Mouse (Mus musculus) liver, embryonic 15.5 days (tissue): Measurements from ENCODE around the gene Pxylp1. TPM values are rescaled to one million over a fixed set of nuclear protein-coding genes. Genes with fewer than 3 reads are reported as not detected.
A peak's percentile ranks its signal among the peaks of the same experiment; 100 is the strongest.

ENCODE experiments used
- ATAC-seq: fragments of 200-750 bp; cut with Nextera tagmentation; 2 replicates; pipeline ENCODE4 v1.8.0; 2017; ENCODE audit warnings: moderate number of reproducible peaks, mild to moderate bottlenecking, moderate library complexity; ENCODE audit not compliant: insufficient read depth
- H3K27ac ChIP-seq: fragments of 300-500 bp; sonication (generic); replicated peaks from 2 replicates; pipeline ENCODE4 v1.5.1; 2015; ENCODE audit warnings: mild to moderate bottlenecking, inconsistent platforms
- H3K27me3 ChIP-seq: fragments of 300-500 bp; sonication (generic); 2 replicates; pipeline ENCODE4 v1.6.1; 2015; ENCODE audit warnings: mild to moderate bottlenecking, inconsistent platforms
- H3K36me3 ChIP-seq: fragments of 300-500 bp; sonication (generic); replicated peaks from 2 replicates; pipeline ENCODE4 v1.6.1; 2015; ENCODE audit warnings: moderate library complexity, mild to moderate bottlenecking, inconsistent platforms
- H3K4me1 ChIP-seq: fragments of 300-500 bp; sonication (generic); replicated peaks from 2 replicates; pipeline ENCODE4 v1.6.1; 2015; ENCODE audit warnings: inconsistent platforms
- H3K4me2 ChIP-seq: fragments of 300-500 bp; sonication (generic); 2 replicates; pipeline ENCODE4 v1.6.1; 2015; ENCODE audit warnings: moderate library complexity, mild to moderate bottlenecking, inconsistent platforms
- H3K4me3 ChIP-seq: fragments of 300-500 bp; sonication (generic); replicated peaks from 2 replicates; pipeline ENCODE4 v1.5.1; 2015; ENCODE audit warnings: mild to moderate bottlenecking, inconsistent platforms
- H3K9ac ChIP-seq: fragments of 300-500 bp; sonication (generic); 2 replicates; pipeline ENCODE4 v1.6.1; 2015; ENCODE audit warnings: moderate library complexity, mild to moderate bottlenecking, inconsistent platforms
- H3K9me3 ChIP-seq: fragments of 300-500 bp; sonication (generic); replicated peaks from 2 replicates; pipeline ENCODE4 v1.6.1; 2016; ENCODE audit warnings: inconsistent platforms
- WGBS: fragments of 180-500 bp; shearing (Covaris S2); methylation state at CpG from one replicate; pipeline ENCODE4 v1.1.7; 2015; ENCODE audit warnings: mixed read lengths; ENCODE audit not compliant: insufficient replicate concordance; 5-methylcytosine and 5-hydroxymethylcytosine counted together
- polyA plus RNA-seq: library from polyadenylated mRNA; unstranded; fragments of >200 nt; fragmentation: Nextera tagmentation; extraction: Ambion mirVana; gene quantifications from 2 replicates; pipeline ENCODE4 v1.2.1, GENCODE M21; 2015

The Pxylp1 gene
- polyA plus RNA-seq, 1 experiment from 2014 or later, result 6.1 TPM

DNA sequence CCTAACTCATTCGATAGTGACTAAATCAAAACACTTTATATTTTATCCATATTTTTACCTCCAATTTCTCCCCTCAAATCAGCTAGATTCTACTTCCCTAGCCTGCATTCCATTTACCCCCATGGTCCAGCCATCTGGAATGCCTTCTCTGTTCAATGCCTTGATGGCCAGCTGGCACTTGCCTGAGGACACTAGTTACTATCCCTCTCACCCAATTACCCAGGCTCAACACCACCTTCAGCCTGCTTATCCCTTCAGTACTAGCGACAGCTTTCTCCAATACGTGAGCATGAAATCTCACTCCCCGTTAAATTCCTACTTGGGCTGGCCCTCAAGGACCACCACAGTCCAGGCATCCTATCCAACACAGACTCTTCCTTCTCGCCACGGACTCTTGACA is 2.2 kb downstream of the Pxylp1 start:
- H3K9me3 ChIP-seq, result no peaks in the 10 kb centered on the region
- H3K9ac ChIP-seq, result no peak overlapping the region
- ATAC-seq, result no peak
- WGBS, result 73% methylated on average over 6 of the region's 6 CpGs
- peaks cover 47% of the 10 kb centered on the region for H3K27me3 ChIP-seq
- H3K4me3 ChIP-seq, result no peak overlapping the region
- H3K36me3 ChIP-seq, result no peaks in the 10 kb centered on the region
- H3K4me2 ChIP-seq, result no peak overlapping the region
- no peak overlapping the region for H3K27ac ChIP-seq
- H3K4me1 ChIP-seq, result no peaks in the 10 kb centered on the region

DNA sequence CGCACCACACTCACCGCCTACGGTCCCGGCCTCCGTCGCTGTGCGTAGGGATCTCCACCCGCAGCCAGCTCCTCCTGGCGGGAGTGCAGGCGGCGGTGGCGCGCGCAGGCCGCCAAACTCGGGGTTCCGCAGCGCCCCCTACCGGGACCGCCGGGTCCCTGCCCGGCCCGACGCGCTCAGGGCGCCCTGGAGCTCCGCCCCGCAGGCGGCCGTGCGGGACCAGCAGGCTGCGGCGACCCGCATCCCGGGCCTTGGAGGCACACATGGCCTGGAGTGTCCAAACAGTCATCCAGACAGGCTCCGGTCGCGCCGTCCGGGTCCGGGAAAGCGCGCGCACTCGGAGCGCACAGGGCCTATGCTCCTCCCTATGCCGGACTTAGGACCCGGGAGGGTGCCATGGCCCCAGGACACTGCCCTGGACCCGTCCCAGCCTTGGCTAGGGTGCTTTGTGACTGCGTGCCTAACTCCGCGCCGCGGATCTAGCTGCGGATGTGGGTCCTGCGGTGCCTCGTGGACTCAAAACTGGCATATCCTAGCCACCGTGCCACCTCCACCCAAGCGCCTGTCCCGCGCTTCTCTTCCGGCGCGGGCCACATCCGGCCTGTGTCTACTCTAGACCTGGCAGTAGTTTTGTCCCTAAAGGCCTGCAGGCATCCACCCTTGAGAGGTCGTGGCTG is 3.0 kb downstream of the Pxylp1 start:
- Histone ChIP-seq H3K36me3 (no peaks in the 10 kb centered on the region), H3K27me3 (peaks cover 47% of the 10 kb centered on the region), H3K27ac (no peak overlapping the region), H3K9me3 (no peaks in the 10 kb centered on the region), H3K9ac (peak overlapping the region; percentile 48), H3K4me3 (peak overlapping the region; percentile 58), H3K4me1 (no peaks in the 10 kb centered on the region), H3K4me2 (peak overlapping the region; percentile 71)
- ATAC-seq, result peak; percentile 67
- WGBS, result under 1% methylated on average over 66 of the region's 66 CpGs

DNA sequence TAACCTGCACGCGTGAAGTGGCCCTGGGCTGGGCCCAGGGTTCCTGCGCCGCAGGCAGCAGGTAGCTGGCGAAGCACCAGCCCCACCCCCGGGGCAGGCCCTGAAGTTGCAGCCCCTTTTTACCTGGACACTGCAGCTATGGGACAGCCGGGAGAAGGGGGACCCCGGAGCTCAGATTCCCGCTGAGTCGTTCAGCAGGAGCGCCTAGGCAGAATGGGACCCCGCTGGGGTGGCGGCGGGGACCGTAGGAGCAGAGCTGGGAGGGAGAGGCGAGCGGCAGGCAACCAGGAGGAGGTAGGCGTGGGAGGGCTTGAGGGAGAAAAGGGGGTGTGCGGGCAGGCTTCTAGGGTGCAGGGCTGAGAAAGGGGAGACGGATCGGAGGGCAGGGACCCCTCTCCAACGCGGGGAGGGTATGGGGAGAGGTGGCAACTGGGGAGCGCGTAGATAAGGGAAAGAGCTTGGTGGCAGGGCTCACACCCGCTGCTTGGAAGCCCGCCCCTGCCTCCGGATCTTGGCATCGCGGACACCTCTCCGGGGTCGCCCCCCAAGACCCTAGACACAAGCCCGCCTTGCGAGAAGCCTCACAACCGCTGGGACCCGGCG is 3.6 kb downstream of the Pxylp1 start:
- Histone ChIP-seq H3K27me3 (peaks cover 47% of the 10 kb centered on the region), H3K9ac (peak overlapping the region; percentile 35)
- under 1% methylated on average over 37 of the region's 37 CpGs for WGBS

DNA sequence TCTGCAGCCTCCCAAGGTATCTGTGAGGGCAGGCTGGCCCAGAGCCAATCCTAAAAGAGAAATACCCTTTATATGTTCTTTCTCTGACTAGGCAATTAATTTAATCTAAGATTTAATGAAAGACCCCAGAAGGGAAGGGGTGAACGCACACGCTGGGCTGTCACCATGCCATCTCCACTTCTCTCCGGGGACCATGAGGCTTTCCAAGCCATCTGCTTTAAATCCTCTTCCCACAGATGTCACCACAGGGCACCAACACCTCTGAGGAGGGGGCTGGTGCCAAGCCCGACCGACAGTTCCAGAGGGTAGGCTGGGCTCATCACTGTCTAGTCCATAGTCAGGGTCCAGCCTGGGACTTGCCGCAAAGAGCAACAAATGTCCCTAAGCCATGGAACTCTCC is 4.5 kb downstream of the Pxylp1 start:
- ATAC-seq, result no peak
- Histone ChIP-seq H3K36me3 (no peaks in the 10 kb centered on the region), H3K9ac (no peak overlapping the region), H3K27ac (no peak overlapping the region), H3K9me3 (no peaks in the 10 kb centered on the region), H3K27me3 (peaks cover 50% of the 10 kb centered on the region), H3K4me2 (peak overlapping the region; percentile 71), H3K4me1 (no peaks in the 10 kb centered on the region), H3K4me3 (no peak overlapping the region; the same call in 1 of the 2 replicates)
- 20% methylated on average over 6 of the region's 6 CpGs for WGBS

More for the DNA sequence above, 3.6 kb downstream of the Pxylp1 start:
- H3K36me3 ChIP-seq, result no peaks in the 10 kb centered on the region
- H3K4me2 ChIP-seq, result peak overlapping the region; percentile 71
- H3K4me1 ChIP-seq, result no peaks in the 10 kb centered on the region
- H3K27ac ChIP-seq, result no peak overlapping the region
- peak; percentile 20; the same call in 1 of the 2 replicates for ATAC-seq
- H3K9me3 ChIP-seq, result no peaks in the 10 kb centered on the region
- peak overlapping the region; percentile 58 for H3K4me3 ChIP-seq

DNA sequence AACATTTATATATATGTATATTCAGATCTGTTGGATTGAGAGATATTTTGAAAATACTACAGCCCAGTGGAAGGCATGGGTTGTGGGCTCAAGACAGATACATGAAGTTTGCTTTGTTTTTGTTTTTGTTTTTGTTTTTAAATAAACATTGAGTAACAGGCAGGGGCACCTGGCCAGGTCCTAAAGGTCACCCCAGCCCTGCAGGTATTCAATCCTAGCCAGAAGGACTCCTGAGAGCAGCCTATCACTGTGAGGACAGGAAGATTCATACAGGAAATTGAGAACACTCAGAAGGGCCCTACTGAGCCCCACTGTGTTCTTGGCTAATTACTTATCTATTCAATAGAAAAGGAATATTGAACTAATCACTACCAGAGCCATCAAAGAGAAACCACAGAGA is 5.0 kb downstream of the Pxylp1 start:
- Histone ChIP-seq H3K4me3 (no peak overlapping the region), H3K9ac (no peak overlapping the region), H3K27me3 (peaks cover 50% of the 10 kb centered on the region), H3K4me1 (no peaks in the 10 kb centered on the region), H3K4me2 (peak overlapping the region; percentile 71; the same call in 1 of the 2 replicates), H3K36me3 (no peaks in the 10 kb centered on the region), H3K9me3 (no peaks in the 10 kb centered on the region), H3K27ac (no peak overlapping the region)
- ATAC-seq, result no peak

DNA sequence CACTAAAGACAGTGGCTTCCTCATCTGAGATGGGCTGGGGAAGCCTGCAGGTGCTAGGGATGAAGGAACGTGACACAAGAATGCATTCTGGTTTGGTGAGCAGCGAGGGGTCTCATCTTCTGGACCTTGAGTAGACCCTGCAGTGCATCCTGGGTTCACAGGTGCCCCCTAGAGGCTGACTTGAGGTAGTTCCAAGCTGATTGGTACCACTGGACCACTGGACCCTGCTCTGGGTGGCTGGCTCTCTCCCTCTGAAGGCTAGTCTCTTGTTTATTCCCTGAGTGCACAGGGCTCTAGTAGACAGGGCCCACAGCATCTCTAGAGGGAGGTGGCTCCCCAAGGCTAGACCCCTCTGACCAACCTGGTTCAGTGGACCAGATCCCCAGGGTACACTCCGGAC is 6.7 kb downstream of the Pxylp1 start:
- H3K27ac ChIP-seq, result no peak overlapping the region
- no peak for ATAC-seq
- H3K9ac ChIP-seq, result no peak overlapping the region
- no peaks in the 10 kb centered on the region for H3K4me1 ChIP-seq
- H3K36me3 ChIP-seq, result no peaks in the 10 kb centered on the region
- peaks cover 47% of the 10 kb centered on the region for H3K27me3 ChIP-seq
- H3K4me3 ChIP-seq, result no peak overlapping the region
- no peak overlapping the region for H3K4me2 ChIP-seq
- WGBS, result 43% methylated on average over 3 of the region's 3 CpGs
- H3K9me3 ChIP-seq, result no peaks in the 10 kb centered on the region

DNA sequence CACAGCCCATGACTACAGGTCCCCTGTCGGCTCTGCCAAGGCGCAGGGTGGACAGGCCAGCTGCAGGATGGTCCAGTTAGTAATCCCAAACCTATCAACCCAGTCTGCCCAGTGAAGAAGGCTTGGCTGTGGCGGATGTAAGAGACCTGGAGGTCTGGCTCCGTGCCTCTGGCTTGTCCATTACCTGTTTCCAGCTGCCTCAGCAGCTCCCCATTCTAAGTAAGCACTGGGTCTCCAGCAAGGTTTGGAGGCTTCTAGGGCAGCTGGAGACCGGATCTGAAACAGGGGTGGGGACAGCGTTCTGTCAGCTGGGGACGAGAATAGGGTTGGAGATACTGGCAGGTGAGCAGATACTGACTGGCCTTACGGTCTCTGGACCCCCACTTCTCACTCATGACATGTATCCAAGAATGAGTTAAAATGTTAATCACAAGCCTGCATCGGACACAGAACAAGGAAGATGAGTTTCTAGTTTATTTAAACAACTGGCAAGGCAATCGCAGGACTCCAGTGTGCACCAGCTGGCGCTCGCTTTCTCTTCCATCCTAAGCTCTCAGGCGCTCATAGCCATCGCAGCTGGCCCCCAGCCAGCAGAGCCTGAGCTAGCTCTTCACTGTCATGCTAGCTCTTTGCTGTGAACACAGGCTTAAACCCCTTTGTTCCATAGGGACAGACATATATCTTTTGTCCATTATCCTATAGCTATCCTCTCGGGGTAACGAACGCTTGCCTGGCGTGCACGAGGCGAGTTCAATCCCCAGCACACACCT is 9.8 kb downstream of the Pxylp1 start:
- 75% methylated on average over 20 of the region's 20 CpGs for WGBS
- no peak overlapping the region for H3K27ac ChIP-seq
- ATAC-seq, result no peak

DNA sequence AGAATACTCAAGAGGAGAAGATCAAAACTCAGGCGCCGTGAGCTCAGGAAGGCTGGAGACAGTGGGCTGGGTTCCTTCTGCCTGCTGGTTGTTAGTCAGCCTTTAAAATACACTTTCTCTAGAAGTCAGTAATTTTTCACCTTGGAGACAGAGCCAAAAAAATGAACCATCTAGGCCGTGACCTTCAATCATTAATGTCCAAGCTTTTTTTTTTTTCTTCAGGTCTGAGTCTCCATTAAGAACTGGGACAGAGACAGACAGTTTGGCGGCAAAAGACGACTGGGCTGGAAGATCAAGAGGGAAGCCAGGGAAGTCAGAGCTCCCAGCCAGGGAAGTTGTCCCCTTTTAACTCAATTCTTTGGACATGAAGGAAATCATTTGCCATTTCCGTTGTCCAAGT is 10.6 kb downstream of the Pxylp1 start:
- no peak overlapping the region for H3K9ac ChIP-seq
- WGBS, result 61% methylated on average over 6 of the region's 6 CpGs
- ATAC-seq, result no peak
- no peaks in the 10 kb centered on the region for H3K4me1 ChIP-seq
- H3K27me3 ChIP-seq, result peaks cover 9% of the 10 kb centered on the region; the same call in 1 of the 2 replicates
- no peaks in the 10 kb centered on the region for H3K36me3 ChIP-seq
- no peak overlapping the region for H3K27ac ChIP-seq
- no peaks in the 10 kb centered on the region for H3K9me3 ChIP-seq
- no peak overlapping the region for H3K4me2 ChIP-seq
- no peak overlapping the region for H3K4me3 ChIP-seq

More for the DNA sequence above, 9.8 kb downstream of the Pxylp1 start:
- Histone ChIP-seq H3K4me3 (no peak overlapping the region), H3K27me3 (peaks cover 16% of the 10 kb centered on the region; the same call in 1 of the 2 replicates), H3K36me3 (no peaks in the 10 kb centered on the region), H3K9ac (no peak overlapping the region), H3K9me3 (no peaks in the 10 kb centered on the region), H3K4me1 (no peaks in the 10 kb centered on the region), H3K4me2 (no peak overlapping the region)

DNA sequence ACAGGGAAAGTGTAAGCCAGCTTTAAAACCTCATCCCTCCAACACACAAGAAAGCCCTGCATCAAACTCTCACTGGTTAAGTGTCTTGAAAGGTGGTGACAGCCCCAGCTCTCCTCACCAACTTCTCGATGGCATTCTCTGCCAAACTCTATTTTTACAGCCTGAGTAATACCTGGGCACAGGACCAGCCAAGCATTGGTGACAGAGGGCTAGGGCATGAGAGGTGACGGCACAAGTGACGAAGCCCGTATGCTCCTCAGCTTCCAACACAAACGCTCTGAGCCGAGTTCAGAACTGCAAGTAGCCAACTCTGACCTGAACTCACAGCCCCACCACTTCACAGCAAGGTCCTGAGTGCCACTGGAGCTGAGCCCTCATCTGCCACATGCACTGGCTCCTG is 13.4 kb downstream of the Pxylp1 start:
- no peak overlapping the region for H3K27ac ChIP-seq
- no peaks in the 10 kb centered on the region for H3K4me1 ChIP-seq
- WGBS, result 69% methylated on average over 6 of the region's 6 CpGs
- ATAC-seq, result no peak
- no peak overlapping the region for H3K4me2 ChIP-seq
- H3K9me3 ChIP-seq, result no peaks in the 10 kb centered on the region
- H3K4me3 ChIP-seq, result no peak overlapping the region
- no peak overlapping the region for H3K9ac ChIP-seq
- 0 out of 2 replicates have a peak, but pooled peaks cover 3% of the 10 kb centered on the region for H3K27me3 ChIP-seq
- no peaks in the 10 kb centered on the region for H3K36me3 ChIP-seq

DNA sequence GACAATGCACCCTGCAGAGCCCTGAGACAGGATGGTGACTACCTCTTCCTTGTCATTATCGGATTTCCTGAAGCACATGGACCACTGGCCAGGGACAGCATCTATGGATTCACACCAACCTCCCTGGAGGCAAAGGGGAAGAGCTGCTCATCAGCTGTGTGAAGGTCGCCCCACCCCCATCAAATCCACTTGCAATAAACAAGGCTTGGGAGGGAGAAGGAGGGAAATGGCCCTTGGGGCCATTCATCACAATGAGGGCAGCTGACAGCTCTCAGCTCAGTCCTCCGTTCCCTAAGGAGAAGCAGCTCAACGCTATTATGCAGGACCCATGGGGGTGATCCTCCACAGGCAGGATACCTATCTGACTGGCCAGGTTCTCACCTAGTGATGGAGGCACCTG is 14.0 kb downstream of the Pxylp1 start:
- H3K4me3 ChIP-seq, result no peak overlapping the region
- no peak overlapping the region for H3K4me2 ChIP-seq
- H3K36me3 ChIP-seq, result no peaks in the 10 kb centered on the region
- 0 out of 2 replicates have a peak, but pooled peaks cover 3% of the 10 kb centered on the region for H3K27me3 ChIP-seq
- H3K9ac ChIP-seq, result no peak overlapping the region
- no peak overlapping the region for H3K27ac ChIP-seq
- ATAC-seq, result no peak
- H3K9me3 ChIP-seq, result no peaks in the 10 kb centered on the region
- 31% methylated on average over 4 of the region's 4 CpGs for WGBS
- H3K4me1 ChIP-seq, result no peaks in the 10 kb centered on the region

DNA sequence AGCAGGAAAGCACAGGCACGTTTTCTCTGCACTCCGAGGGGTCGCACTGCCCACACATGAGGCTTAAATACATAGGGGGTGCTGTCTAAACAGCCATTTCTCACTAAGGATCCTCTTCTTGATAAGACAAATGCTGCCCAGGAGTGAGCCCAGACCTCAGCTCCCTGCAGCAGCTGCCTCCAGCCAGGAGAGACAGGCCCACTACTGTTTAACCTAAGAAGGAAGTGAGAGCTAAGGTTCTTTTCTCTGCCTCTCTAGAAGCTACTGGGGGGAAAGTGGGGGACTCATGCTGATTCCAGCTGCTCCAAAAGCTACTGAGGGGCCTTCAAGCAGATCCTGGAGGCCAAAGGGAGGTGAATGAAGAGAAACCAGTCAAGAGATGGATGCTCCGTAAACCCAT is 16.8 kb downstream of the Pxylp1 start:
- Histone ChIP-seq H3K27ac (no peak overlapping the region), H3K27me3 (no peaks in the 10 kb centered on the region), H3K4me1 (no peaks in the 10 kb centered on the region), H3K4me2 (no peak overlapping the region), H3K4me3 (no peak overlapping the region), H3K9ac (no peak overlapping the region), H3K36me3 (no peaks in the 10 kb centered on the region), H3K9me3 (no peaks in the 10 kb centered on the region)
- ATAC-seq, result no peak
- WGBS, result 68% methylated on average over 4 of the region's 4 CpGs
